Mouse (Mus musculus): Measurements from ENCODE around the gene Bri3.

- TF ChIP-seq POLR2A (IDR thresholded peaks at IDR 0.05; ENCODE audit: low read depth, low read length) (no peak), CTCF (IDR thresholded peaks at IDR 0.05; ENCODE audit: extremely low read depth, insufficient read length, insufficient replicate concordance, low read depth, low read length) (no peak)
These were observed 26.2 kb downstream of the Bri3 start for GRCm38 (mm10) chr5:144270420-144270819.

All from small intestine, adult 2 months (tissue).